Mouse (Mus musculus): ENCODE data around the gene Gramd1b. TPM values are rescaled to one million over a fixed set of nuclear protein-coding genes. Genes with fewer than 3 reads are reported as not detected.
A peak's percentile ranks its signal among the peaks of the same experiment; 100 is the strongest.

The Gramd1b gene
- total RNA-seq, 1 experiment from 2014 or later = 27.5 TPM

DNA sequence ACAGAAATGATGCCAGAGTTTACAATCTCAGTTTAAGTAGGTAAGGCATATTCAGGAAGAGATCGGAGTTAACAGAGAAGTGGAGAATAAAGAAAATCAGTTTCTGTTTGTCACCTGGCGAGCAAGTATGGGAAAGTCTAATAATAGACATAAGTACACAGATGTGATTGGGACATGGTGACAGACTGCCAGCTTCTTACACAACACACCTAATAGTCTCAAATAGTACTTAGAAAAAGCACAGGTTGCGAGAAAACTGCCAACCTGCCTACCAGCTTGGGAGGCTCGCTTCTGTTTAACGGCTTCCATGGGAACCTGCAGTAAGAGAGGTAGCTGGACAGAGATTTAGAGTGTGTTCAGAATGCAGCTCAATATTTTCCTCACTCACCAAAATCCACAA lies 112.4 kb downstream of the Gramd1b start:
- no peak for ATAC-seq (replicated peaks in 1 of 2; ENCODE audit: insufficient read depth in 1 of 2, low FRiP score in 2 of 2, low TSS enrichment in 1 of 2, low read depth in 1 of 2, poor library complexity in 2 of 2, severe bottlenecking in 2 of 2)

DNA sequence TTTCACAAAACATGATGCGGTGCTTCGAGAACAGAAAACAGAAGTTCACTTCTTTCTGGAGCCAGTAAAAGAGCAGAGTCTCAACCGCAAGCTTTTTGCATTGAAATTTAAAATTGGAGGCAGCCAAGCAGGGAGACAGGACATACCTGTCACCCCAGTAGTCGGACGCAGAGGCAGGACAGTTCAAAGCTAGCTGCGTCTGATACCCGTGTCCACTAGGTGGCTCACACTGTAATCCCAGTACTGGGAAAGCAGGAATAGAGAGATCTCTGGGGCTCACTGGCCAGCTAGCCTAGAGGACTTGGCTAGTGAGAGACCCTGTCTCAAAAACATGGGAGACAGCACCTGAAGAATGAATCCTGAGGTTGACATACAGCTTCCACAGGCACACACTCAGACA lies 115.0 kb downstream of the Gramd1b start:
- no peak for ATAC-seq (replicated peaks in 1 of 2; ENCODE audit: insufficient read depth in 1 of 2, low FRiP score in 2 of 2, low TSS enrichment in 1 of 2, low read depth in 1 of 2, poor library complexity in 2 of 2, severe bottlenecking in 2 of 2)

DNA sequence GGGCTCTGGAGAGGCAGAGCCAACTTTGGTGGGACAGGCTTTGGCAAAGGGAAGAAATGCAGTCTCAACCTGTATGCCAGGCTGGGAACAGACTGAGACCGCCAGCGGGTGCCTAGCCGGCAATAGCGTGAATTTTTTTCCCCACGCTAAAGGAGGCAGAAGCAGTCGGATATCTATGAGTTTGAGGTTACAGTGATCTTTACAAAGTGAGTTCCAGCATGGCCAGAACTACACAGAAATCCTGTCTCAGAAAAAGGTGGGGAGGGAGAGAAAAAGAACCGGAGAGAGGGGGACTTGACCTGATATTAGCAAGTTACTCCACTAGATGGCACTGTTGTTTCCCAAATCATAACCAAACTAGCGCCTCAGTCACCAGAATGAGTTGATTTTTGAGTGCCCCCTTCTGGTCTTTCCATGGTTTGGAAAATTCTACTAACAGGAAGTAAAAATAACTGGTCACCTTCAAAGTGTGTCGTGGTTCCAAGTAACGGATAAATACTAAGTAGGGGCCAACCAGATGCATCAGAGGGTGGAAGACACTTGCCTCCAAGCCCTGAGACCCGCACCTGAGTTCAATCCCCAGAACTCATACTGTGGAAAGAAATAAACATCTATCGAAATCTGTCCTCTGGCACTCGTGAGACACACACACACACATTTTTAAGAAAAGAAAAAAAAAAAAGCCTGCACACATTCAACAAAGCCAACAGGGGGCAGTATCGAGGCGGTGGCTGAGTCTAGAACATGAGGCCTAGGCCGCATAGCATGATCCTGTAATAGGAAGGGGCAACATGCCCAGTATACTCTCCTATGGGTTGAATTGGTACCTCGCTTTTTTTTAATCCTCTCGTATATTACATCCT lies 116.0 kb downstream of the Gramd1b start:
- ATAC-seq (replicated peaks in 1 of 2; ENCODE audit: insufficient read depth in 1 of 2, low FRiP score in 2 of 2, low TSS enrichment in 1 of 2, low read depth in 1 of 2, poor library complexity in 2 of 2, severe bottlenecking in 2 of 2) = peak; percentile 88 to 92

DNA sequence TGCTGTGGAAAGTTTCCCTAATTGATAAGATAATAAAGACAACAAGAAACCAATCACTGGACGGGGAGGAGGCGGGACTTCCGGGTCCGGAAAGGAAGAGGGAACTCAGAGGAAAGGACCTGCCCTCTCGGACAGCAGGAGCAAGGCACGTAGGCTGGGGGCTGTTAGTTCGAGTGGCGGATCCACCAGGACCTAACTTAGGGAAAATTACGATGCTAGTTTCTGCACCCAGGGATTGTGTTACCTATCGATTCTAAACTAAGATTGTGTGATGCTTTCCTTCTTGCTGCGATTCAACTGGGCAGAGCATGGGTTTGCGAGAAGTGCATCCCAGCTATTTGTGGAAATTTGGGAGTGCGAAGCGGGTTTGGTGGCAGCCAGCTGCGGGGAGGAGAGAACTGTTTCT lies 116.7 kb downstream of the Gramd1b start:
- peak; percentile 67 to 72 for ATAC-seq (replicated peaks in 1 of 2; ENCODE audit: insufficient read depth in 1 of 2, low FRiP score in 2 of 2, low TSS enrichment in 1 of 2, low read depth in 1 of 2, poor library complexity in 2 of 2, severe bottlenecking in 2 of 2)

DNA sequence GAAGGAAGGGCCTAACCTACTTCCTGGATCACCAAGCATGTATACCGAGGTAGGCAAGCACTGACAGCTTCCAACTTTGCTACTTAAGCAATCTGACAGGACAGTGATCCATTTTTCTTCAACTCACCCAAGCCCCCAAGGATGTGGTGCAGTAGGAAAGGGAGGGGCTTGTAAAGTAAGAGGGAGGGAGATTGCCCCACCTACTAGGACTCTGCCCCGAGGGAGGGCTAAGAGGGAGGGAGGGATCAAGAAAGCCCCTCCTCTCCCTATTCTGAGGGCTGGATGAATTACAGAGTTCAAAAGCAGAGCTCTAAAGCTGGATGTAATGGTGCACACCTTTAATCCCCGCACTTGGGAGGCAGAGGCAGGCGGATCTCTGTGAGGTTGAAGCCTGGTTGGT lies 117.6 kb downstream of the Gramd1b start:
- no peak for ATAC-seq (replicated peaks in 1 of 2; ENCODE audit: insufficient read depth in 1 of 2, low FRiP score in 2 of 2, low TSS enrichment in 1 of 2, low read depth in 1 of 2, poor library complexity in 2 of 2, severe bottlenecking in 2 of 2)

DNA sequence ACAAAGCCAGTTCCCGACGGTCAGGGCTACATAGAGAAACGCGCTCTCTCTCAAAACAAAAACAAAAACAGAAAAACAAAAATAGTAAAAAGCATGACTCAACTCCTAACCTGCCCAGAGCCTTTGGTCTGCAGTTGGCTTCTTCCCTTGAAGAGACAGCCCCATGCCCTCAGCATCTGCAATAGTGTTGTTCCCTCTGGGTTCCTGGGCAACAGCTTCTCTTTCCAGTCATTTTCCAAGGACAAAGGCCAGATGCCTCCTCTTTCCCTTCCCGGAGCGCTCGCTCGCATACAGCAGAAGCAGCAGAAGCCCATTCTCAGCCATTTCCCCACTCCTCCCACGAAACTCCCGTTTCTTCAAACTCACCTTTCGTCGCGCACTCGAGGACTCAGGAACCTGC lies 118.3 kb downstream of the Gramd1b start:
- ATAC-seq (replicated peaks in 1 of 2; ENCODE audit: insufficient read depth in 1 of 2, low FRiP score in 2 of 2, low TSS enrichment in 1 of 2, low read depth in 1 of 2, poor library complexity in 2 of 2, severe bottlenecking in 2 of 2) = no peak

DNA sequence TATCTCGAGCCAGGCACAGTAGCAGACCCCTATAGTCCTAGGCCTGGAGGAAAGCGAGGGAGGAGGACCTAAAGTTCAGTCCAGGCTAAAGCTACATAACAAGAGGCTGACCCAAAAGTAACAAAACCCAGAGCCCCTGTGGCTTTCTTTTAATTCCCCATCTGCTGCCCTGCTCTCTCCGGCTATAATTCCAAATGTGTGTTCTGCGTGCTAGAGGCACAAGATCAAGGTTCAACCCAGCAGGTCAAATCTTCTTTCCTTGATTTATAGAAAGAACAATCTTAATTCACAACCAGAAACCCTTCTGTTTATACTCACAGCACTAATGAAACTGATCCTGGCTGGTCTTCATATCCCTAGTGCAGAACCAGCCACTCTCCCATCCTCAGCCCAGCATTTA lies 118.9 kb downstream of the Gramd1b start:
- no peak for ATAC-seq (replicated peaks in 1 of 2; ENCODE audit: insufficient read depth in 1 of 2, low FRiP score in 2 of 2, low TSS enrichment in 1 of 2, low read depth in 1 of 2, poor library complexity in 2 of 2, severe bottlenecking in 2 of 2)

DNA sequence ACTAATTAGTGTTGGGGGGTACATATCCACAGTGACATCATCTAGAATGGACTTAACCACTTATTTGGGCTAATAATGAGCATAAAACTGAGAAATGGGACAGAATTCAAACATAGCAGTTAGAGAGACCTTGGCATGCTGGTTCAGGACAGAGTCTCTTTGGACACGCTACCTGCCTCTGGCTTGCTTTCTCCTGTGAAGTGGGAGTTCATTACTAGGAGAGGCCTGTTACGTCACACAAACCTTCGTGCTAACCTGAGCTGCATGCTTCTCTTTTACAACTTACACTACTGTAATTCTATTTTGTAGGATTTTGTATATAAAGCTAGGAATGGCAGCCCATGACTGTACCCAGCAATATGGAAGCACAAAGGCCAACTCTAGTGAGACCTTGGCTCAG lies 120.3 kb downstream of the Gramd1b start:
- no peak for ATAC-seq (replicated peaks in 1 of 2; ENCODE audit: insufficient read depth in 1 of 2, low FRiP score in 2 of 2, low TSS enrichment in 1 of 2, low read depth in 1 of 2, poor library complexity in 2 of 2, severe bottlenecking in 2 of 2)

DNA sequence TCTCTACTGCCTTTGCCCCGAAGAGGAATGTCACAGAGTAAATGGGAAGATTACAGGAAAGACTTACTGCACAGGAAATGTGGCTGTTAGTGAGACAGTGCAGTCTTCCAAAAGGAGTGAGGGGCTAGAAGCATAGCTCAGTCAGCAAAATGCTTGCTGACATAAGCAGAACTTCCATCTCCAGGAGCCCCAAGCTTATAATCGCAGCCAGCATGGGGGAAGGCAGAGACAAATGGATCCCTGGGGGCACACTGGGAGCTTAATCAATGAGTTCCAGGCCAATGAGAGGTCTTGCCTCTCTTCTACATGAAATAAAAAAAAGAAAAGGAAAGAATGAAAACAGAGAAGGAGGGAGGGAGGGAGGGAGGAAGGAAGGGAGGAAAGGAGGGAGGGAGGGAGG lies 122.1 kb downstream of the Gramd1b start:
- ATAC-seq (replicated peaks in 1 of 2; ENCODE audit: insufficient read depth in 1 of 2, low FRiP score in 2 of 2, low TSS enrichment in 1 of 2, low read depth in 1 of 2, poor library complexity in 2 of 2, severe bottlenecking in 2 of 2) = no peak

DNA sequence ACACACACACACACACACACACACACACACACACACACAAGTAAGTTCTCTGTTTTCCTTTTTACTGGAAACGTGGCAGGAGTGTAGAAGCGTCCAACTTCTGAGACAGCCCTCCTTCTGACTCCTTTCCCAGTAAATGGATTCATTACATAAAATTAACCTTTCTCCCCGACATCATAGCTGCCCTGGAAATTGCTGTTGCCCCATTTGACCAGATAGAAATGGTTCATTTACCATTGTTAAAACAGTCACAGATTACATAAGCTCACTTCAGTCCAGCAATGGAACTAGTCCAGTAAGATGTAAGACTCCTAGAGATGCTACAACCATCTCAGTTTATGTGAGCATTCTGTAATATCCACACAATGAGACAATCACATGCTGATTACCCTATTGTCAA lies 122.8 kb downstream of the Gramd1b start:
- no peak for ATAC-seq (replicated peaks in 1 of 2; ENCODE audit: insufficient read depth in 1 of 2, low FRiP score in 2 of 2, low TSS enrichment in 1 of 2, low read depth in 1 of 2, poor library complexity in 2 of 2, severe bottlenecking in 2 of 2)

DNA sequence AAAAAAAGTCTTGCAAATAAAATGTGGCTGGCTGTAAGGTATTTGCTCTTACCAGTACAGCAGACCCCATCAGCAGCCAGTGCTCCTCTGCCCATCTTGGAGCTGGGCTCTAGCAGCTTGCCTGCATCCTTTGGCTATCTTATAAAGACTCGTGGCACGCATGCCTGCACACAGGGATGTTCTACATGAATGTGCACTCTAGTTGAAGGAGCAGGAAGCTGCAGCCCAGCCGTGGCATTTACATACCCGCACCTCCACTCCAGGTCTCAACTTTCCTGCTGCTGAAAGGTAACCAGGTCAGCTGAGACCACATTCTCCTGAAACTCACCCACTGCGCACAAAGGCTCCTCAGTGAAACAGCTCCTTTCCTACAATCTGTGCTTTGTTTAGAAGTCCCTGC lies 123.3 kb downstream of the Gramd1b start:
- ATAC-seq (replicated peaks in 1 of 2; ENCODE audit: insufficient read depth in 1 of 2, low FRiP score in 2 of 2, low TSS enrichment in 1 of 2, low read depth in 1 of 2, poor library complexity in 2 of 2, severe bottlenecking in 2 of 2) = no peak

DNA sequence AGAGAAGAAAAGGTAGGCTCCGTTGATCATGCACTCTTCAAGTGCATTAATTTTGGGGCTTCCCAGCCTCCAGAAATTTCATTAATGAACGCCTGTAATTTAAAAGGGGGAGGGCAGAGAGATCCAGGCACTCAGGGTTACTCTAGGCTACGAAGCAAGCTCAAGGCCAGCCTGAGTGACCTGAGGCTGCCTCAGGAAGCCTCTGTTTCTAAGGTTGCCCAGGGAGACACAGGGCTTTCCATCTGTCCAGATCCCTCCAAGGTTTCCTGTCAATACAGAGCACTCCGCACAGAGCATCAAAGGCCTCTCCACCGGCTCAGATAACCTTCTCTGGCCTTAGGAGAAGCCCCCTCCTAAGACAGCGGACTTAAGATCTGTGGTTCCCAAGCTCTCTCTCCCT lies 125.4 kb downstream of the Gramd1b start:
- no peak for ATAC-seq (replicated peaks in 1 of 2; ENCODE audit: insufficient read depth in 1 of 2, low FRiP score in 2 of 2, low TSS enrichment in 1 of 2, low read depth in 1 of 2, poor library complexity in 2 of 2, severe bottlenecking in 2 of 2)

DNA sequence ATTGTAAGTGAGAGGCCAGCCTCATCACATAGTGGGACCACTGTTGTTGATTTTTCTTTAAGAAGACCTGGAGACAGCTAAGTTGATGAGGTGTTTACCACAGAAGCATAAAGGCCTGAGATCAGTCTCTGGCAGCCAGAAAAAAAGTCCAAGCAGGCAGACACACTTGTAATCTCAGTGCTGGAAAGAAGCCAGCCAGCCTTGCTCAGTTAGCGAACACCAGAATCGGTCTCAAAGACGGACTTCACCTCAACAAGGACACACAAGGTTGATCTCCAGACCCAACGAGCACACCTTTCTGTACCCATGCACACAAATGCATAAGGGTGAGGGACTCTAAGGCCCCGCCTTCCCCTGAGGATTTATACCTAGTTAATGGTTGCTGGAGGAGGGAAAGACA lies 125.9 kb downstream of the Gramd1b start:
- no peak for ATAC-seq (replicated peaks in 1 of 2; ENCODE audit: insufficient read depth in 1 of 2, low FRiP score in 2 of 2, low TSS enrichment in 1 of 2, low read depth in 1 of 2, poor library complexity in 2 of 2, severe bottlenecking in 2 of 2)

DNA sequence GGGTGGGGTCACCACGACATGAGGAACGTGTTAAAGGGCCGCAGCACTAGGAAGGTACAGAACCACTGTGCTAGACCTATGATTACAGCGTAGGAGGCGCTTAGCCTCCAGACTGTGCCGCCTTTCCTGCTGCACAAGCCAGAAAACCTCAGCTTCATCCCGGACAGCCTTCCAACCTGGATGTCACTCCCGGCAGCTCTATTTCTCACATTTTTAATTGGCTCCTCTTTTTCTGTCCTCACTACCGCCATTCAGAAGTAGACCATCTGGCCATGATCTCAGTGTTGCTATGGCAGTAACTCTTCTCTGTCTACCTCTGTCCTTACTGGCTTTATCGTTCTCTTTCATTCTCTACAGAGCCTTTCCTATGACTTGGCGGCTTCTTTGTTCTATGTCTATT lies 126.5 kb downstream of the Gramd1b start:
- ATAC-seq (replicated peaks in 1 of 2; ENCODE audit: insufficient read depth in 1 of 2, low FRiP score in 2 of 2, low TSS enrichment in 1 of 2, low read depth in 1 of 2, poor library complexity in 2 of 2, severe bottlenecking in 2 of 2) = no peak

DNA sequence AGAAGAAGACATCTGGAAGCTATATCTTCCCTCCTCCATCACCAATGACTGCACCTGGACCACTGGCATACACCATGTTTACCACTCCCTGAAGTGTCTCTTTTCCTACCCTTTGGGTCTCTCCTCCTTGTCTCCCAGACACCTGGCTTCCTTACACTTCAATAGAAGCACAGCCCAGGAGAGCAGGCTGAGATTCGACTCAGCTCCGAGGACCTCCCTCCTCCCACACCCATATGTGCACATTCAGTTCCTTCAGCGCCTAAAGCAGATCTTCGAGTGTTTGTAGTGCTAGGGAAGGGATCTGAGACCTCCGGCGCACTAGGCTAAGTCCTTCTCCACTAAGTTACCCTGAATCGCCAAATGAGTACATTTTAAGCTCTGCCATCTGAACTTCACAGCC lies 127.4 kb downstream of the Gramd1b start:
- no peak for ATAC-seq (replicated peaks in 1 of 2; ENCODE audit: insufficient read depth in 1 of 2, low FRiP score in 2 of 2, low TSS enrichment in 1 of 2, low read depth in 1 of 2, poor library complexity in 2 of 2, severe bottlenecking in 2 of 2)

DNA sequence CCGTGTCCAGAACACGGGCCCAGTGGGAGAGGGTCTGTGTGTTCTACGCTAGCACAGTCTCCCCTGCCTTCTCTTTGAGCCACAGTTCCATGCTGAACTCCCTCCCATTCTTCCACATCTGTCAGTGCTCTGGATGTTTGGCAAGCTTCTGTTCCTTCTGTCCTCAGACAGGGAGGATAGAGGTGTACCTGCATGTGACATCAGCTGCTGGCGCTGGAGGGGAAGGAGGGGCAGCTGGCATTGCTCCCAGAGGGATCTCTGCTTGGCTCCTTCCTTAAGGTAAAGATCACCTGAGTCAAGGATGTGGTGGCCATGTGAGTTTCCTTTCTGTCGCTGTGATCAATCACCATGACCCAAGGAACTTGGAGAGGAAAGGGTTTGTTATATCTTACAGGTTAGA lies 129.4 kb downstream of the Gramd1b start:
- no peak for ATAC-seq (replicated peaks in 1 of 2; ENCODE audit: insufficient read depth in 1 of 2, low FRiP score in 2 of 2, low TSS enrichment in 1 of 2, low read depth in 1 of 2, poor library complexity in 2 of 2, severe bottlenecking in 2 of 2)

DNA sequence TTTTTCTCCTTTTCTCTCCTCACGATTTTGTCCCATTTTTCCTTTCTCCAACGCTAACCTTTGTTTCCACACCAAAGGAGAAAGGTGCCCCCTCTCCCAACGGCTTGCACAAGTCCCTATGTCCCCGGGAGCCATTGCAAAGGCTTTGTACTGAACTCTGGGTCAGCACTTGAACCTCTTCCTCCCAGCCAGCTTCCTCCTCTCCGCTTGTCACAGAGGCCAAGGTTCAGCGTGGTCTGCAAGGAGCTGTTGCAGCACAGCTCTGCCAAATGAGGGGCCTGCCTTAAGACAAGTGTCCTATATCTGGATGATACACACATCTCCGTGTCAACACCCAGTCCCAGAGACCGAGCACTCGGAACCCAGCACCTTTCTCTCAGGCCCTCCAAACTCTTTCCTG lies 130.3 kb downstream of the Gramd1b start:
- ATAC-seq (replicated peaks in 1 of 2; ENCODE audit: insufficient read depth in 1 of 2, low FRiP score in 2 of 2, low TSS enrichment in 1 of 2, low read depth in 1 of 2, poor library complexity in 2 of 2, severe bottlenecking in 2 of 2) = no peak

DNA sequence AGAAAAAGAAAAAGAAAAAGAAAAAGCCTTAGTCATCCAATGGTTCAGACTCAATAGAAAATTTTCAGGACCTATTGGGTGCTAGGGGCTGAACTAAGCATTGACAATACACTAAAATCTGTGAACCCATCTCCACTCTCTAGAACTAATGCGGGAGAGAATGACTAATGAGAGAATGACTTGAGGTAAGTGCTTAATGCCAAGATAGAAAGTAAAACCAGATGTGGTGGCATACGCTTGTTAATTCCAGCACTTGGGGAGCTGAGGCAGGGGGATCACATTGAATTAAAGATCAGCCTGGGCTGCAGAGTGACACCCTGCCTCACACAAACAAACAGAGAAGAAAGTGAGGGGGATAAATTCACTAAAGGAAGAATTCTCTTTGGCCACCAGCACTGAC lies 131.0 kb downstream of the Gramd1b start:
- ATAC-seq (replicated peaks in 1 of 2; ENCODE audit: insufficient read depth in 1 of 2, low FRiP score in 2 of 2, low TSS enrichment in 1 of 2, low read depth in 1 of 2, poor library complexity in 2 of 2, severe bottlenecking in 2 of 2) = no peak

DNA sequence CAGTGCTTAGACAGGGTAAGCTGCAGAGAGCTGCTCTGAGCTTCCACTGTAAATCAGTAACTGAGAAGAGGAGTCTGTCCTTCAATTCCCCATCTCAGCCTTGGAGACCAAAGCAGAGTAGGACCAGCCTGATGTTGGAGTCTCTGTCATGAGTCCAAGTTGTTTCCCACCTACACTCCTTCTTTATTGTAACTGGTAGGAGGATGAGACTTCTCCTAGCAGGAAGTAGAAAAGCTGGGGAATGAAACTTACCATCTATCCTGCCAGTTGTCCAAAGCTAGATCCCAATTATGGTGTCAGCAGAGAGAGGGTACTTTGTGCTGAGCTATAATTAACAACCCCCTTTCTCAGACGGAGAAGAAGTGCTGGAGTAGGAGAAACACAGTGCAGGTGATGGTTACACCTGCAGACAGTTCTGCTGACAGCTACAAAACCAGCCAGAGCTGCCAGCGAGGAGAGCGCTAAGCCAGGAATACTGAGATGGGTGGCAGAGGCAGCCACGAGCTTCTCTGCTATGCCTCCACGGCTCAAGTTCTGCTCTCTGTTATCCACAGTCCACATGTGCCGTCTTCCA lies 131.7 kb downstream of the Gramd1b start:
- no peak for ATAC-seq (replicated peaks in 1 of 2; ENCODE audit: insufficient read depth in 1 of 2, low FRiP score in 2 of 2, low TSS enrichment in 1 of 2, low read depth in 1 of 2, poor library complexity in 2 of 2, severe bottlenecking in 2 of 2)
